Mouse (Mus musculus) midbrain, postnatal 0 days (tissue): ENCODE measurements around the gene Gm10139. TPM values are rescaled to one million over a fixed set of nuclear protein-coding genes. Genes with fewer than 3 reads are reported as not detected.
"Not testable (repeated sequence)": the region's sequence is repeated elsewhere in the genome, so short reads cannot be mapped to it uniquely, and the experiment has no call there.

Experiments used
- ATAC-seq: fragments of 200-750 bp; cut with Nextera tagmentation; 2 replicates; pipeline ENCODE4 v1.8.0; 2017; ENCODE audit warnings: moderate number of reproducible peaks, mild to moderate bottlenecking, moderate TSS enrichment, moderate library complexity; ENCODE audit not compliant: low FRiP score
- DNase-seq: peaks from one replicate; pipeline ENCODE4 v3.0.0-alpha.2; 2015; ENCODE audit warnings: low spot score
- H3K27ac ChIP-seq: fragments of 300-500 bp; sonication (generic); 2 replicates; pipeline ENCODE4 v1.5.1; 2014; ENCODE audit warnings: low read depth, mild to moderate bottlenecking, low read length, mixed read lengths
- H3K27me3 ChIP-seq: fragments of 300-500 bp; sonication (generic); 2 replicates; pipeline ENCODE4 v1.6.1; 2014; ENCODE audit warnings: low read length, control low read depth, mixed read lengths; ENCODE audit not compliant: insufficient read depth
- H3K36me3 ChIP-seq: fragments of 300-500 bp; sonication (generic); 2 replicates; pipeline ENCODE4 v1.6.1; 2014; ENCODE audit warnings: low read length, control low read depth, mixed read lengths; ENCODE audit not compliant: insufficient read depth
- H3K4me1 ChIP-seq: fragments of 300-500 bp; sonication (generic); 2 replicates; pipeline ENCODE4 v1.6.1; 2014; ENCODE audit warnings: mild to moderate bottlenecking, control low read depth, antibody characterized with exemption, low read length, mixed read lengths; ENCODE audit not compliant: insufficient read depth
- H3K4me2 ChIP-seq: fragments of 300-500 bp; sonication (generic); 2 replicates; pipeline ENCODE4 v1.6.1; 2014; ENCODE audit warnings: low read depth, mild to moderate bottlenecking, low read length, mixed read lengths; ENCODE audit not compliant: poor library complexity, severe bottlenecking
- H3K4me3 ChIP-seq: fragments of 300-500 bp; sonication (generic); 2 replicates; pipeline ENCODE4 v1.5.1; 2014; ENCODE audit warnings: low read depth, mild to moderate bottlenecking, low read length, moderate library complexity
- H3K9ac ChIP-seq: fragments of 300-500 bp; sonication (generic); replicated peaks from 2 replicates; pipeline ENCODE4 v1.6.1; 2014; ENCODE audit warnings: mild to moderate bottlenecking, low read length, moderate library complexity, mixed read lengths; ENCODE audit not compliant: poor library complexity, severe bottlenecking
- H3K9me3 ChIP-seq: fragments of 300-500 bp; sonication (generic); 2 replicates; pipeline ENCODE4 v1.6.1; 2016; ENCODE audit warnings: low read length, control low read depth
- WGBS: fragments of 180-500 bp; shearing (Covaris S2); extraction: QIAGEN DNeasy Blood & Tissue Kit; methylation state at CpG from one replicate; pipeline ENCODE4 v1.1.7; 2014; 5-methylcytosine and 5-hydroxymethylcytosine counted together
- polyA plus RNA-seq: library from polyadenylated mRNA; unstranded; fragments of >200 nt; fragmentation: Nextera tagmentation; extraction: Ambion mirVana; gene quantifications from 2 replicates; pipeline ENCODE4 v1.2.1, GENCODE M21; 2015
- total RNA-seq: library from RNA; depleted of rRNA; stranded (reverse); fragments of >200 nt; gene quantifications from 2 replicates; pipeline ENCODE4 v1.2.3, GENCODE M21; 2014; rRNA removed

Gm10139 gene
- total RNA-seq: not detected in 2 replicates
- not detected in 2 replicates for polyA plus RNA-seq

GRCm38 (mm10) chr13:65512378-65512777, at the start of gene Gm10139:
Gene Gm10139 (plus strand): TSS chr13:65512678.
- not testable (repeated sequence) for H3K4me3 ChIP-seq, DNase-seq, H3K4me2 ChIP-seq, H3K36me3 ChIP-seq, H3K9ac ChIP-seq, H3K27me3 ChIP-seq, H3K4me1 ChIP-seq, H3K9me3 ChIP-seq, H3K27ac ChIP-seq, ATAC-seq
- 70% methylated on average over 1 of the region's 3 CpGs for WGBS

- not testable (repeated sequence) for H3K9me3 ChIP-seq, H3K27ac ChIP-seq, H3K36me3 ChIP-seq, H3K27me3 ChIP-seq, H3K4me1 ChIP-seq, H3K9ac ChIP-seq, DNase-seq, ATAC-seq, H3K4me2 ChIP-seq, H3K4me3 ChIP-seq
- 78% methylated on average over 4 of the region's 4 CpGs for whole genome bisulfite sequencing
Measured at GRCm38 (mm10) chr13:65557636-65558035, 45.2 kb downstream of the Gm10139 start.

Other genes starting within 250 kb of the Gm10139 start
- 49.2 and 66.7 TPM in 2 replicates for gene Zfp369, start 233.9 kb upstream of the Gm10139 start, total RNA-seq
- 8.5 and 10.7 TPM in 2 replicates for gene Zfp369, start 233.9 kb upstream of the Gm10139 start, polyA plus RNA-seq